Mouse (Mus musculus) heart, embryonic 16.5 days (tissue): Measurements from ENCODE around the gene Phlda2. TPM values are rescaled to one million over a fixed set of nuclear protein-coding genes. Genes with fewer than 3 reads are reported as not detected.

Experiments used
- ATAC-seq: fragments of 200-750 bp; cut with Nextera tagmentation; replicated peaks from 2 replicates; pipeline ENCODE4 v1.8.0; 2017; ENCODE audit warnings: moderate number of reproducible peaks; ENCODE audit not compliant: insufficient read depth, low FRiP score; ENCODE audit errors: extremely low read depth
- H3K27ac ChIP-seq: fragments of 300-500 bp; sonication (generic); 2 replicates; pipeline ENCODE4 v1.5.1; 2014; ENCODE audit warnings: mild to moderate bottlenecking, low read length, control low read depth, moderate library complexity
- H3K27me3 ChIP-seq: fragments of 300-500 bp; sonication (generic); 2 replicates; pipeline ENCODE4 v1.6.1; 2014; ENCODE audit warnings: low read length, mixed read lengths; ENCODE audit not compliant: control insufficient read depth, insufficient read depth
- H3K36me3 ChIP-seq: fragments of 300-500 bp; sonication (generic); 2 replicates; pipeline ENCODE4 v1.6.1; 2014; ENCODE audit not compliant: control insufficient read depth, insufficient read depth
- H3K4me1 ChIP-seq: fragments of 300-500 bp; sonication (generic); 2 replicates; pipeline ENCODE4 v1.6.1; 2014; ENCODE audit warnings: low read length, mixed read lengths; ENCODE audit not compliant: control insufficient read depth, insufficient read depth
- H3K4me2 ChIP-seq: fragments of 300-500 bp; sonication (generic); 2 replicates; pipeline ENCODE4 v1.6.1; 2014; ENCODE audit warnings: low read depth, mild to moderate bottlenecking, control low read depth, low read length
- H3K4me3 ChIP-seq: fragments of 300-500 bp; sonication (generic); 2 replicates; pipeline ENCODE4 v1.5.1; 2014; ENCODE audit warnings: mild to moderate bottlenecking, control low read depth, low read length
- H3K9ac ChIP-seq: fragments of 300-500 bp; sonication (generic); 2 replicates; pipeline ENCODE4 v1.6.1; 2014; ENCODE audit warnings: low read length, control low read depth
- H3K9me3 ChIP-seq: fragments of 300-500 bp; sonication (generic); replicated peaks from 2 replicates; pipeline ENCODE4 v1.6.1; 2016; ENCODE audit warnings: low read length; ENCODE audit not compliant: control insufficient read depth
- WGBS: fragments of 180-500 bp; shearing (Covaris S2); extraction: QIAGEN DNeasy Blood & Tissue Kit; methylation state at CpG from one replicate; pipeline ENCODE4 v1.1.7; 2014; 5-methylcytosine and 5-hydroxymethylcytosine counted together
- polyA plus RNA-seq: library from polyadenylated mRNA; unstranded; fragments of >200 nt; fragmentation: Nextera tagmentation; extraction: Ambion mirVana; gene quantifications from 2 replicates; pipeline ENCODE4 v1.2.1, GENCODE M21; 2015

Phlda2 gene
- polyA plus RNA-seq, 1 experiment from 2014 or later, result 0.29 TPM

GRCm38 (mm10) chr7:143506675-143507074 lies 3.7 kb upstream of the Phlda2 start:
- Histone ChIP-seq H3K4me2 (no peak overlapping the region), H3K27me3 (peaks cover 19% of the 10 kb centered on the region), H3K27ac (no peak overlapping the region), H3K4me3 (no peak overlapping the region), H3K9ac (no peak overlapping the region), H3K36me3 (no peaks in the 10 kb centered on the region), H3K4me1 (peaks cover 9% of the 10 kb centered on the region; the same call in 1 of the 2 replicates), H3K9me3 (0 out of 2 replicates have a peak, but pooled peaks cover 3% of the 10 kb centered on the region)
- no peak for ATAC-seq
- 25% methylated on average over 7 of the region's 7 CpGs for WGBS

- H3K4me1 ChIP-seq, result peaks cover 11% of the 10 kb centered on the region; the same call in 1 of the 2 replicates
- no peak overlapping the region for H3K27ac ChIP-seq
- H3K27me3 ChIP-seq, result peaks cover 19% of the 10 kb centered on the region
- H3K4me3 ChIP-seq, result no peak overlapping the region
- no peak overlapping the region for H3K4me2 ChIP-seq
- no peaks in the 10 kb centered on the region for H3K36me3 ChIP-seq
- 0 out of 2 replicates have a peak, but pooled peaks cover 3% of the 10 kb centered on the region for H3K9me3 ChIP-seq
- H3K9ac ChIP-seq, result no peak overlapping the region
- ATAC-seq, result no peak
- WGBS, result 66% methylated on average over 7 of the region's 7 CpGs
Observed at GRCm38 (mm10) chr7:143506271-143506670, 3.3 kb upstream of the Phlda2 start.

DNA sequence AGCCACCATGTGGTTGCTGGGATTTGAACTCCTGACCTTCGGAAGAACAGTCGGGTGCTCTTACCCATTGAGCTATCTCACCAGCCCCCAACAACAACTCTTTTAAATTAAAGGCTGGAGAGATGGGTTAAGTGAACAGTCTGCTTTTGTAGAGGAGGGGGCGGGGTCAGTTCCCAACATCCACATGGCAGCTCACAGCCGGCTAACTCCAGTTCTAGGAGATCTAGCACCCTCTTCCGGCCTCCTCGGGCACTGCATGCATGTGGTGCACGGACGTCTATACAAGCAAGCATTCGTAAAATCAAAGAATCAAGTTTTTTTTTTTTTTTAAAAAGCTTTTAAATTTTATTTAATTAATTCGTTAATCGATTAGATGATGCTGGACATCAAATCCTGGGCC lies 2.9 kb upstream of the Phlda2 start:
- Histone ChIP-seq H3K4me3 (no peak overlapping the region), H3K36me3 (no peaks in the 10 kb centered on the region), H3K27me3 (peaks cover 21% of the 10 kb centered on the region), H3K9me3 (0 out of 2 replicates have a peak, but pooled peaks cover 3% of the 10 kb centered on the region), H3K4me1 (peaks cover 11% of the 10 kb centered on the region; the same call in 1 of the 2 replicates), H3K9ac (no peak overlapping the region), H3K4me2 (no peak overlapping the region), H3K27ac (no peak overlapping the region)
- 21% methylated on average over 11 of the region's 11 CpGs for WGBS
- ATAC-seq, result no peak

DNA sequence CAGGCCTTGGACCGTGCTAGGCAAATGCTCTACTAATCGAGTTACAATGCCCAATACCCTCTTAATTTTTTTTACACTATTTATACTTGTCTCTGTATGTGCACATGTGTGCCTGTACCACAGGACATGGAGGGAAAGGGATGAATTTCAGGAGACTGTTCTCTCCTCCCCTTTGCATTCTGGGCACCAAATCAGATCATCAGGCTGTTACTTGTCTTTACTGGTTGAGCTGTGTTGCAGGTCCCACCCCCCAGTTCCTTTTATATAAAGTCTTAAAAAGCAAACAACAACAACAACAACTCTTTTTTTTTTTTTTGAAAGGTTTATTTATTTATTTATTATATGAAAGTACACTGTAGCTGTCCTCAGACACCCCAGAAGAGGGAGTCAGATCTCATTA lies 2.5 kb upstream of the Phlda2 start:
- peaks cover 11% of the 10 kb centered on the region; the same call in 1 of the 2 replicates for H3K4me1 ChIP-seq
- no peak overlapping the region for H3K9ac ChIP-seq
- no peak overlapping the region for H3K4me2 ChIP-seq
- ATAC-seq, result no peak
- 0 out of 2 replicates have a peak, but pooled peaks cover 3% of the 10 kb centered on the region for H3K9me3 ChIP-seq
- no peak overlapping the region for H3K27ac ChIP-seq
- no peaks in the 10 kb centered on the region for H3K36me3 ChIP-seq
- no peak overlapping the region for H3K4me3 ChIP-seq
- H3K27me3 ChIP-seq, result peaks cover 25% of the 10 kb centered on the region
- 74% methylated on average over 2 of the region's 2 CpGs for WGBS

GRCm38 (mm10) chr7:143503926-143504325 lies 976 bp upstream of the Phlda2 start:
- Histone ChIP-seq H3K9ac (no peak overlapping the region), H3K4me1 (peaks cover 11% of the 10 kb centered on the region; the same call in 1 of the 2 replicates), H3K9me3 (0 out of 2 replicates have a peak, but pooled peaks cover 3% of the 10 kb centered on the region), H3K4me3 (no peak overlapping the region), H3K4me2 (no peak overlapping the region), H3K27ac (no peak overlapping the region), H3K27me3 (peaks cover 33% of the 10 kb centered on the region), H3K36me3 (no peaks in the 10 kb centered on the region)
- 85% methylated on average over 6 of the region's 6 CpGs for whole genome bisulfite sequencing
- ATAC-seq, result no peak

DNA sequence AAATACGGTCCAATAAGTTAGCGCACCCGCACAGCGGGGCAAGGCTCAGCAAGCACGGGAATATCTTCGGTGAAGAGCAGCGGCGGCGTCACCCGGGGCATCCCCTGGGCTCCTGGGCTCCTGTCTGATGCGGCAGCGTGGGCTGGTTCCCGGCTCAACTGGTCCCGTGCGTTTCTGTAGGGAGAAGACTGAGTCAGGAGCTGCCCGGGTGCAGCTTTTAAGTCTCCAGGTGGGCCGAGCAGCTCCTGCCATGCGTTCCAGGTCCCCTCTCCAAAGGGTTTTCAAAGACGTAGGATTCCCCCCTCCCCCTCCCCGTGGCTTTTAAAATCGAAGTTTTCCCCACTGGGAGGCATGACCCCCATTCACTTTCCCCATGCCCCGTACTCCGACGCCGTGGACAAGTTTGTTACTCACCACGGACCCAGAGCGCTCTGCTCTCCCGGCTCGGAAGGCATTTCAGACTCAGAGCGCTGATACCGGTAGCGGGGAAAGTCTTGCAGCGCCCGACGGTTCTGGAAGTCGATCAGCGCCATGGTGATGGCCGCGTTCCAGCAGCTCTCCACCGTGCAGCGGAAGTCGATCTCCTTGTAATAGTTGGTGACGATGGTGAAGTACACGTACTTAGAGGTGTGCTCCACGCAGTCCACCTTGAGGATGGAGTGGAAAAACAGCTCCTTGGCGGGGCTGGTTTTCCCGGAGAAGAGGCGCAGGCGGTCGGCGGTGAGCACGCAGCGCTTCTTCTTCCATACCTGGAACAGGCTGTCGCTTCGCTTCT lies 1.1 kb downstream of the Phlda2 start:
- Histone ChIP-seq H3K4me3 (peak overlapping the region; percentile 53), H3K9me3 (0 out of 2 replicates have a peak, but pooled peaks cover 3% of the 10 kb centered on the region), H3K27me3 (peaks cover 34% of the 10 kb centered on the region), H3K27ac (no peak overlapping the region), H3K36me3 (no peaks in the 10 kb centered on the region), H3K9ac (peak overlapping the region; percentile 23), H3K4me2 (peak overlapping the region; percentile 78), H3K4me1 (peaks cover 11% of the 10 kb centered on the region; the same call in 1 of the 2 replicates)
- WGBS, result 2% methylated on average over 55 of the region's 55 CpGs
- ATAC-seq, result no peak; the same call in 1 of the 2 replicates

- H3K27me3 ChIP-seq, result peaks cover 34% of the 10 kb centered on the region
- ATAC-seq, result no peak
Observed at GRCm38 (mm10) chr7:143500912-143501311, 2.0 kb downstream of the Phlda2 start.

DNA sequence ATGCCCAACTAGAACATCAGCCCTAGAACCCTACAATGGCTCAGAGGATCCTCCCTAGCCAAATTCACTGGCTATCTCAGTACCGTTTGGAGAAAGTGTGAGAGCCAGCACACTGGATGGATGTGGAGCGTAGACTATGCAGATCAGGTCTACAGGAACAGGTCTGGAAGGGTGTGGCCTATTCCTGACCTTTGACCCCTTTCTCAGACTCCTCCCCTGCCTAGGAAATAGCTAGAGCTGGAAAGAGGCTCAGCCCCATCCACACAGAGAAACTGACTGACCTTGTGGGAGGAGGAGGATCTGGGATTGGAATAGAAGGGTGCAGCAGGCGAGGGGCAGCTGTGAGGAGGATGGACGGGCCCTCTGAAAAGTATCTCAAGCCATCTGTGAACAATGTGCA lies 4.4 kb downstream of the Phlda2 start:
- no peak overlapping the region for H3K4me2 ChIP-seq
- H3K36me3 ChIP-seq, result no peaks in the 10 kb centered on the region
- no peaks in the 10 kb centered on the region for H3K9me3 ChIP-seq
- ATAC-seq, result no peak
- H3K4me3 ChIP-seq, result no peak overlapping the region
- peaks cover 25% of the 10 kb centered on the region for H3K27me3 ChIP-seq
- no peak overlapping the region for H3K27ac ChIP-seq
- H3K4me1 ChIP-seq, result peaks cover 11% of the 10 kb centered on the region; the same call in 1 of the 2 replicates
- WGBS, result 88% methylated on average over 4 of the region's 4 CpGs
- no peak overlapping the region for H3K9ac ChIP-seq

More at GRCm38 (mm10) chr7:143500912-143501311, 2.0 kb downstream of the Phlda2 start:
- Histone ChIP-seq H3K4me3 (no peak overlapping the region), H3K9ac (no peak overlapping the region), H3K9me3 (no peaks in the 10 kb centered on the region), H3K36me3 (no peaks in the 10 kb centered on the region), H3K27ac (no peak overlapping the region), H3K4me1 (peaks cover 11% of the 10 kb centered on the region; the same call in 1 of the 2 replicates), H3K4me2 (no peak overlapping the region)
- WGBS, result 42% methylated on average over 2 of the region's 2 CpGs
